Mouse (Mus musculus) intestine, embryonic 16.5 days (tissue): Measurements from ENCODE around the gene Ubqln4. TPM values are rescaled to one million over a fixed set of nuclear protein-coding genes. Genes with fewer than 3 reads are reported as not detected.

Experiments
- ATAC-seq: fragments of 200-750 bp; cut with Nextera tagmentation; 2 replicates; pipeline ENCODE4 v1.8.0; 2017; ENCODE audit warnings: moderate TSS enrichment, moderate library complexity
- H3K27ac ChIP-seq: fragments of 300-500 bp; sonication (generic); 2 replicates; pipeline ENCODE4 v1.5.1; 2014; ENCODE audit warnings: mild to moderate bottlenecking, low read length
- H3K27me3 ChIP-seq: fragments of 300-500 bp; sonication (generic); replicated peaks from 2 replicates; pipeline ENCODE4 v1.6.1; 2014; ENCODE audit warnings: low read length, control low read depth, mixed read lengths; ENCODE audit not compliant: control insufficient read depth, insufficient read depth
- H3K36me3 ChIP-seq: fragments of 300-500 bp; sonication (generic); 2 replicates; pipeline ENCODE4 v1.6.1; 2014; ENCODE audit warnings: low read length, control low read depth; ENCODE audit not compliant: control insufficient read depth, insufficient read depth
- H3K4me1 ChIP-seq: fragments of 300-500 bp; sonication (generic); 2 replicates; pipeline ENCODE4 v1.6.1; 2014; ENCODE audit warnings: low read length, control low read depth, mixed read lengths; ENCODE audit not compliant: control insufficient read depth, insufficient read depth
- H3K4me2 ChIP-seq: fragments of 300-500 bp; sonication (generic); 2 replicates; pipeline ENCODE4 v1.6.1; 2014; ENCODE audit warnings: low read depth, low read length, control low read depth
- H3K4me3 ChIP-seq: fragments of 300-500 bp; sonication (generic); 2 replicates; pipeline ENCODE4 v1.5.1; 2014; ENCODE audit warnings: mild to moderate bottlenecking, low read length
- H3K9ac ChIP-seq: fragments of 300-500 bp; sonication (generic); 2 replicates; pipeline ENCODE4 v1.6.1; 2014; ENCODE audit warnings: low read depth, low read length
- H3K9me3 ChIP-seq: fragments of 300-500 bp; sonication (generic); 2 replicates; pipeline ENCODE4 v1.6.1; 2016; ENCODE audit warnings: low read length, control low read depth; ENCODE audit not compliant: control insufficient read depth
- WGBS: fragments of 180-500 bp; shearing (Covaris S2); extraction: QIAGEN DNeasy Blood & Tissue Kit; methylation state at CpG from one replicate; pipeline ENCODE4 v1.1.7; 2014; 5-methylcytosine and 5-hydroxymethylcytosine counted together
- microRNA counts: library from miRNA; unstranded; fragments of <30 nt; microRNA quantifications from one replicate; lab custom pipeline; 2016
- microRNA-seq: library from miRNA; unstranded; fragments of <30 nt; microRNA quantifications from one replicate; pipeline ENCODE4, GENCODE M21; 2016
- polyA plus RNA-seq: library from polyadenylated mRNA; unstranded; fragments of >200 nt; fragmentation: Nextera tagmentation; extraction: Ambion mirVana; gene quantifications from 2 replicates; pipeline ENCODE4 v1.2.1, GENCODE M21; 2015

Gene Ubqln4
- polyA plus RNA-seq, 1 experiment from 2014 or later, result 37.2 TPM

DNA sequence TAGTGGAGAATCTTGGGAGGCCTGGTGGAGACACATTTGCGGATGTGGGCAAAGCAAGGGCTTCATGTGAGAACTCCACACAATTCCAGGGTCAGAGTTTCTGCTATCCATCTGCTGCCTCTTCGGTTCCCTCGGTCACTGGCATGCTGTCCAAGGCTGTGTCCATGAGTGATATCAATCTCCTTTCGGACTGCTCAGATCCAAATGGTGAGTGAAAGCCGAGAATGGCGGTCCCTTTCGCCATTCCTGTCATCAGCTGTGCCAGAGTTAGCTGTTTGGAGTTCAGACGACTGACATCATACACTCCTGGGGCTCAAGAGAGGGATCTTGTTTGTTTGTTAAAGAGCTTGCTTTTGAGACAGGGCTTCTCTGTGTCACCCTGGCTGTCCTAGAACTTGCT is 60.9 kb downstream of the Ubqln4 start:
- Histone ChIP-seq H3K27ac (no peak overlapping the region), H3K9me3 (no peaks in the 10 kb centered on the region), H3K9ac (no peak overlapping the region), H3K4me2 (no peak overlapping the region), H3K27me3 (no peaks in the 10 kb centered on the region), H3K36me3 (no peaks in the 10 kb centered on the region), H3K4me3 (no peak overlapping the region), H3K4me1 (peaks cover 15% of the 10 kb centered on the region)
- no peak for ATAC-seq
- WGBS, result 76% methylated on average over 8 of the region's 8 CpGs

DNA sequence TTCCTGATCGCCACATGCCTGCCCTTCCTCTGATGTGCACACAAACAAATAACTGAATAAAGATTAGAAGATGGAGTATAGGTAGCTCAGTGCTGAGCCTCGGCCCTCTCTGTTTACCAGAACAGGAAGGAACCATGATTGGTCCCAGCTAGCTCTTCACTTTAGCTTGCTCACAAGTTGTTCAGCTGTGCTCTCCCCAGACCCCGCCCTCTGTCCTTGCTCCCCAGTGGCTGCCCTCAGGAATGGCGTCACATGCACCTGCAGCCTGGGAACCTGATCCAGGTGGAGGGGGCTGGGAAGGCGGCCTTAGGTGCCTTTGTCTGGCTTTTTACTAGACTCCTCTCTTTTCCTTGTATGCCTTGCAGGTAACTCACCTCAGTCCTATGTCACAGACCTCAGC is 61.6 kb downstream of the Ubqln4 start:
- no peaks in the 10 kb centered on the region for H3K36me3 ChIP-seq
- no peak overlapping the region for H3K4me3 ChIP-seq
- no peak overlapping the region for H3K27ac ChIP-seq
- H3K27me3 ChIP-seq, result no peaks in the 10 kb centered on the region
- H3K9me3 ChIP-seq, result no peaks in the 10 kb centered on the region
- peaks cover 15% of the 10 kb centered on the region for H3K4me1 ChIP-seq
- ATAC-seq, result peak; percentile 81
- 62% methylated on average over 5 of the region's 5 CpGs for WGBS
- H3K9ac ChIP-seq, result 0 out of 2 replicates have a peak overlapping the region, but pooled peaks have one; percentile 3
- H3K4me2 ChIP-seq, result no peak overlapping the region

DNA sequence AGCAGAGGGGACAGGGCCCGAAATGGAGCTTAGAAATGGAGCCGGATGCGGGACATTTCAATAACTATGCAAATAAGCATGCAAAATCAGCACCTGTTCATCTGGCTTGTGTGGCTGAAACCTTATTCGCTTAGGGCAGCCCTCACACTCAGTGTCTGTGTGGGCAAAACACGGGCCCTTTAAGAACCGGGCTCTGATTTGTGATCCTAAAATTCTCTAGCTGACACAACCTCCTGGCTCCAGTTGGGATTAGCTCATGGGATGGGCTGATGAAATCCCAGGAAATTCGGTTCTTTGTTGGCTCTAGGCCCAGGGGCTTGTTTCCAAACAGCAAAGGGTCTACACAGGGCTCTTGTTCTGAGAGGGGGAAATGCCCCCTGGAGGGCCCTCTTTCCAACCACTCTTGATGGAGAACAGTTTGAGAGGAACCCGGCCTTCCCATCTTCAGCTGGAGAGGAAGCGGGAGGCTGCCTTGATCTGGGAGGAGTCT is 62.4 kb downstream of the Ubqln4 start:
- no peak overlapping the region; the same call in 1 of the 2 replicates for H3K4me2 ChIP-seq
- H3K36me3 ChIP-seq, result no peaks in the 10 kb centered on the region
- H3K9ac ChIP-seq, result peak overlapping the region; percentile 3; the same call in 1 of the 2 replicates
- no peaks in the 10 kb centered on the region for H3K27me3 ChIP-seq
- H3K4me3 ChIP-seq, result no peak overlapping the region
- H3K27ac ChIP-seq, result peak overlapping the region; percentile 10; the same call in 1 of the 2 replicates
- peak; percentile 36; the same call in 1 of the 2 replicates for ATAC-seq
- WGBS, result 53% methylated on average over 9 of the region's 9 CpGs
- peaks cover 21% of the 10 kb centered on the region for H3K4me1 ChIP-seq
- H3K9me3 ChIP-seq, result no peaks in the 10 kb centered on the region

DNA sequence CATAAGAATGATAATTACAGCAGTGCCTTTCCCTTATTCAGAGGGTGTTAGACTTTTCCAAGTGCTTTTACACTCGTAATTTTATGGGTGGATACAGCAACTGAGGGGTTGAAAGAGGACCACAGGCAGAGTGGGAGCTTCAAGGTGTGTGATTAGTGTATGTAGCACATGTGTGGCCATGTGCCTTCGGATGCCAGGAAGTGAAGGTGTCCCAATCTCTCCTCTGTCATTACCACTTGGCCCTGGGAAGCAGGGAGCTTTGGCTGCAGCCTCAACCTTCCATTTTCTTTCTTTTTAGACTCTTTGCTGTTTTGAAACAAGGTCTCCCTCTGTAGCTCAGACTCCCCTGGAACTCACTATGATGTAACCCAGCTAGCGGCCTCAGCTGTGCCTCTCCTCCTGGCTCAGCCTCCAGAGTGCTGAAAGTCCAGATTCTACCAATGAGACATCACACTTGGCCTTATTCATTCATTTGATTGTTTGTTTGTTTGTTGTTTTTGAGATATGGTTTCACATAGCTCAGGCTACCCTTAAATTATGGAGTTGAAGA is 63.5 kb downstream of the Ubqln4 start:
- Histone ChIP-seq H3K36me3 (no peaks in the 10 kb centered on the region), H3K27me3 (no peaks in the 10 kb centered on the region), H3K9ac (no peak overlapping the region), H3K4me2 (no peak overlapping the region; the same call in 1 of the 2 replicates), H3K9me3 (no peaks in the 10 kb centered on the region), H3K4me1 (peaks cover 21% of the 10 kb centered on the region), H3K27ac (no peak overlapping the region), H3K4me3 (no peak overlapping the region)
- ATAC-seq, result no peak
- WGBS, result 82% methylated on average over 3 of the region's 3 CpGs

DNA sequence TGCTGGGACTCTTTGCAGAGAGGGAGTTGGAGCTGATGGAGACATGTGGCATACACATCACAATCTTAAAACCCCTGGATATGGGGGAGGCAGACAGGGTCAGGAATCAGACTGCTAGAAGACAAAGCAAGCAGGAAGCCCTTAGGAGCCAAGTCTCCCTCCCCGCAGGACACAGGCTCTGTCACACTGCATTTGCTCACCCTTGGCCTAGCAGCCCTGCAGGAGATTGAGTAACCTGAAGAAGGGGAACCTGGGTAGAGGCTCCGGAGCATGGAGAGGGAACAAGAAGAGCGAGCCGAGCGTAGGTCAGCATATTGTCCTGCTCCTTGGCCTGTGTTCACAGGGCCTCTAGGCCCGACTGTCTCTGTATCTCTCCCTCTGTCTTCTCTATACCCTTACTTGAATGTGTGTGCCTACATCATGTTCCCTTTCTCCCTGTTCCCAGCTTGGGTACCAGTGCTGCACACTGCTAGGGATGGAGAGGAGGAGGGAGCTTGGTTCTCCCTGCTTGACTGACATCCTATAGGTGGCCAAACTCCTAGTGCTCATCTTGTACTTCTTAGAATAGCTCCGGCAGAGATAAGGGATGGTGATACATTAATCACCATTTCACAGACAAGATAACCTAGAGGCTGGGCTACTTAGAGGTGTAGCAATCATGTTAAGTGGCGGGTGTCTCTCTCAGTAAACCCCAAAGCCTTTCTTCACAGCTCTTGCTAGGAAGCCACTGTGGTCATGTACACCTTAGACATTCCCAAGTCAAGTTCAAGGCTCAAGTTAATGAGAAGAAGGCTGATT is 64.7 kb downstream of the Ubqln4 start:
- Histone ChIP-seq H3K4me2 (no peak overlapping the region), H3K27me3 (no peaks in the 10 kb centered on the region), H3K4me3 (no peak overlapping the region), H3K36me3 (no peaks in the 10 kb centered on the region), H3K4me1 (peaks cover 21% of the 10 kb centered on the region), H3K9ac (no peak overlapping the region), H3K27ac (no peak overlapping the region), H3K9me3 (no peaks in the 10 kb centered on the region)
- 73% methylated on average over 8 of the region's 8 CpGs for WGBS
- no peak for ATAC-seq

MicroRNAs encoded within 50 kb of the gene (microRNA counts, 519-probe panel; counts per million panel counts)
- 35.7 counts per million for microRNA mmu-miR-1905 (lab: Ali Mortazavi, UCI)

Small RNA genes within 50 kb of the gene (microRNA-seq; reads per million reads assigned to microRNA genes)
- not detected for gene Mir1905

Other genes with a start within 250 kb of the Ubqln4 start
- 365 and 416 TPM in 2 replicates for gene Glmp, start 228.7 kb upstream of the Ubqln4 start, polyA plus RNA-seq
- gene Tmem79, start 217.6 kb upstream of the Ubqln4 start, polyA plus RNA-seq, result 23.8 and 29.4 TPM in 2 replicates
- gene Smg5, start 217.5 kb upstream of the Ubqln4 start, polyA plus RNA-seq, result 34.2 and 34.7 TPM in 2 replicates
- gene Paqr6, start 189.2 kb upstream of the Ubqln4 start, polyA plus RNA-seq, result 4.4 and 5.1 TPM in 2 replicates
- 2.2 and 5.3 TPM in 2 replicates for gene Bglap3, start 181.0 kb upstream of the Ubqln4 start, polyA plus RNA-seq
- not detected in 2 replicates for gene Bglap2, start 175.1 kb upstream of the Ubqln4 start, polyA plus RNA-seq
- 0.69 TPM in 1 of 2 replicates, not detected in the other for gene Bglap, start 169.3 kb upstream of the Ubqln4 start, polyA plus RNA-seq
- gene Pmf1, start 143.4 kb upstream of the Ubqln4 start, polyA plus RNA-seq, result 112 and 129 TPM in 2 replicates
- 20.4 and 21.8 TPM in 2 replicates for gene Slc25a44, start 128.6 kb upstream of the Ubqln4 start, polyA plus RNA-seq
- 60.9 and 71.1 TPM in 2 replicates for gene Sema4a, start 92.6 kb upstream of the Ubqln4 start, polyA plus RNA-seq
- gene Lmna, start 43.8 kb upstream of the Ubqln4 start, polyA plus RNA-seq, result 126 and 127 TPM in 2 replicates
- 6.5 and 7.3 TPM in 2 replicates for gene Mex3a, start 21.4 kb upstream of the Ubqln4 start, polyA plus RNA-seq
- gene Rab25, start 5.5 kb upstream of the Ubqln4 start, polyA plus RNA-seq, result 102 and 109 TPM in 2 replicates
- gene Lamtor2, start 684 bp upstream of the Ubqln4 start, polyA plus RNA-seq, result 244 and 256 TPM in 2 replicates
- gene Ssr2, start 22.1 kb downstream of the Ubqln4 start, polyA plus RNA-seq, result 371 and 377 TPM in 2 replicates
- gene Arhgef2, start 52.2 kb downstream of the Ubqln4 start, polyA plus RNA-seq, result 41.5 and 43.7 TPM in 2 replicates
- gene Rxfp4, start 99.4 kb downstream of the Ubqln4 start, polyA plus RNA-seq, result not detected in 2 replicates
- gene Khdc4, start 132.0 kb downstream of the Ubqln4 start, polyA plus RNA-seq, result 61.1 and 61.5 TPM in 2 replicates
- gene Rit1, start 163.1 kb downstream of the Ubqln4 start, polyA plus RNA-seq, result 48.9 and 50.3 TPM in 2 replicates
- gene Syt11, start 221.4 kb downstream of the Ubqln4 start, polyA plus RNA-seq, result 15.8 and 18.8 TPM in 2 replicates